Mouse (Mus musculus) urinary bladder, postnatal 14 days (tissue): Measurements from ENCODE around the gene Treml1.
"Not testable (repeated sequence)": the region's sequence is repeated elsewhere in the genome, so short reads cannot be mapped to it uniquely, and the experiment has no call there.

Experiments
- DNase-seq: peaks from one replicate; pipeline ENCODE4 v3.0.0; 2021; ENCODE audit warnings: low spot score

Treml1 gene

GRCm38 (mm10) chr17:48359616-48360015 lies at the start of gene Treml1:
Gene Treml1, plus strand, starts transcription at chr17:48359916.
- no peak for DNase-seq

GRCm38 (mm10) chr17:48312124-48312523 lies 47.6 kb upstream of the Treml1 start:
- DNase-seq: no peak

GRCm38 (mm10) chr17:48315905-48316579 lies 43.7 kb upstream of the Treml1 start, which contains the start of gene B430306N03Rik:
Gene B430306N03Rik, plus strand, starts transcription at chr17:48316141.
- not testable (repeated sequence) for DNase-seq

- DNase-seq: no peak
These were observed 41.0 kb upstream of the Treml1 start for GRCm38 (mm10) chr17:48318686-48319085.

- no peak for DNase-seq
These were observed 38.4 kb upstream of the Treml1 start for GRCm38 (mm10) chr17:48321279-48321678.

- DNase-seq: no peak
These were observed 36.5 kb upstream of the Treml1 start for GRCm38 (mm10) chr17:48323236-48323635.

- DNase-seq: no peak
These were observed 35.5 kb upstream of the Treml1 start for GRCm38 (mm10) chr17:48324258-48324657.

- DNase-seq: no peak
These were observed 34.6 kb upstream of the Treml1 start for GRCm38 (mm10) chr17:48325093-48325492.

GRCm38 (mm10) chr17:48325638-48326037 lies 34.1 kb upstream of the Treml1 start:
- no peak for DNase-seq

GRCm38 (mm10) chr17:48326656-48327055 lies 33.1 kb upstream of the Treml1 start:
- DNase-seq: no peak

GRCm38 (mm10) chr17:48332524-48332923 lies 27.2 kb upstream of the Treml1 start:
- no peak for DNase-seq

GRCm38 (mm10) chr17:48334186-48334585 lies 25.5 kb upstream of the Treml1 start:
- no peak for DNase-seq

GRCm38 (mm10) chr17:48336857-48337256 lies 22.9 kb upstream of the Treml1 start:
- DNase-seq: peak; percentile 81

GRCm38 (mm10) chr17:48340267-48340666 lies 19.4 kb upstream of the Treml1 start:
- no peak for DNase-seq

- DNase-seq: no peak
These were observed 17.8 kb upstream of the Treml1 start for GRCm38 (mm10) chr17:48341947-48342346.

- DNase-seq: no peak
These were observed 16.7 kb upstream of the Treml1 start for GRCm38 (mm10) chr17:48343065-48343464.

- no peak for DNase-seq
These were observed 13.9 kb upstream of the Treml1 start for GRCm38 (mm10) chr17:48345824-48346223.

GRCm38 (mm10) chr17:48346231-48346630 lies 13.5 kb upstream of the Treml1 start, which contains the start of gene Trem2:
Gene Trem2, plus strand, starts transcription at chr17:48346401.
- no peak for DNase-seq

- DNase-seq: no peak
These were observed 12.9 kb upstream of the Treml1 start for GRCm38 (mm10) chr17:48346834-48347233.

GRCm38 (mm10) chr17:48347287-48347686 lies 12.4 kb upstream of the Treml1 start:
- DNase-seq: no peak

GRCm38 (mm10) chr17:48350681-48351193 lies 9.0 kb upstream of the Treml1 start:
- DNase-seq: no peak

- not testable (repeated sequence) for DNase-seq
These were observed 6.7 kb upstream of the Treml1 start for GRCm38 (mm10) chr17:48352976-48353375.

- no peak for DNase-seq
These were observed 3.9 kb upstream of the Treml1 start for GRCm38 (mm10) chr17:48355822-48356221.

GRCm38 (mm10) chr17:48357892-48358291 lies 1.8 kb upstream of the Treml1 start:
- no peak for DNase-seq
